Mouse (Mus musculus): ENCODE results near the gene Zc3h15. TPM values are rescaled to one million over a fixed set of nuclear protein-coding genes. Genes with fewer than 3 reads are reported as not detected.

Gene Zc3h15
- polyA plus RNA-seq (2014; fragmentation: Illumina TruSeq; extraction: RNeasy Lipid Tissue Mini Kit (QIAGEN cat#74804)), result 316 TPM

DNA sequence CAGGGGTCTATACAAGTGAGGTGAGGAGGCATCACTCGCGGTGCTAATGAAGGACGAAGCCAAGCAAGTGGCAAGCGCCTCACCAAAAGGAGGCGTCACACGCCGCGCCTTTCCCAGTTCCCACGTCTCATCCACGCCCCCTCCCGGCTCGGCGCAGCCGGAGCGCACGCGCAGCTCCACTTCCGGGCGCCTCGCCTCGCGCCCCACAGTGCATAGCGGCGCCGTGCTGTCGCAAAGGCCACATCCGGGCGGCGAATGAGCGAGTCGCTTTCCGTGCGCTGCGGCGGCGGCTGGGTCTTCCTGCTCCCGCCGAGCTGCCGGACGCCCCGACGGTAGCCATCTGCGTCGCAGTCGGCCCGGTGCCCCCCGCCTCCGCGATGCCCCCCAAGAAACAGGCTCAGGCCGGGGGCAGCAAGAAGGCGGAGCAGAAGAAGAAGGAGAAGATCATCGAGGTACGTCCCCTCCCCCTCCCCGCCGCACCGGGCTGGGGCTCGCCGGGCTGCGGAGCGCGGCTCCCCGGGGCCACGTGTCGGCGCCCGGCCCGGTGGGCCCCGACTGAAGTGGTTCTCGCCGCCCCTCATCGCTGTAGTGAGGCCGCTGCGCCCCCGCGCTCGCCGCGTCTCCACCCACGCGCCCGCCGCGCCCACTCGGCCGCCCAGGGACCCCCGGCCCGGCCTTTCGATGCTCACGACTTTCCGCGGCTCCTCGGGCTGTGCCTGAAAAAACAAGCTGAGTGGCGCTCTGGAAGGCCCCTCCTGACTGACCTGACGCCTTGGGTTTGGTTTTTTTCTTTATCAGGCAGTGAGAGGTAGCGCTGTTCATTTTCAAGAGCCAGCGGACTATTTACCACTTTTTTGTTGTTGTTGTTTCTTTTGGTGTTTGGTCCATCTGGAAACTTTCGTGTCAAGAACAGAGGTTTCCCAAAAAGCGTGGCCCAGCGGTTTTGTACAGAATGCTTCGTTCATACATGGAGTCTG, at the start of gene Zc3h15:
Gene Zc3h15, plus strand, starts transcription at position 160 of the 977 bp plus-strand sequence.

Other genes starting within 250 kb of the Zc3h15 start
- 316 TPM for gene Itgav, start 80.0 kb downstream of the Zc3h15 start, polyA plus RNA-seq (2014; fragmentation: Illumina TruSeq; extraction: RNeasy Lipid Tissue Mini Kit (QIAGEN cat#74804))
- 48.9 TPM for gene Fam171b, start 168.2 kb downstream of the Zc3h15 start, polyA plus RNA-seq (2014; fragmentation: Illumina TruSeq; extraction: RNeasy Lipid Tissue Mini Kit (QIAGEN cat#74804))